Mouse (Mus musculus): ENCODE measurements around the gene Zswim3. TPM values are rescaled to one million over a fixed set of nuclear protein-coding genes. Genes with fewer than 3 reads are reported as not detected.

The Zswim3 gene
- polyA plus RNA-seq, 1 experiment from 2014 or later = 7.3 TPM

DNA sequence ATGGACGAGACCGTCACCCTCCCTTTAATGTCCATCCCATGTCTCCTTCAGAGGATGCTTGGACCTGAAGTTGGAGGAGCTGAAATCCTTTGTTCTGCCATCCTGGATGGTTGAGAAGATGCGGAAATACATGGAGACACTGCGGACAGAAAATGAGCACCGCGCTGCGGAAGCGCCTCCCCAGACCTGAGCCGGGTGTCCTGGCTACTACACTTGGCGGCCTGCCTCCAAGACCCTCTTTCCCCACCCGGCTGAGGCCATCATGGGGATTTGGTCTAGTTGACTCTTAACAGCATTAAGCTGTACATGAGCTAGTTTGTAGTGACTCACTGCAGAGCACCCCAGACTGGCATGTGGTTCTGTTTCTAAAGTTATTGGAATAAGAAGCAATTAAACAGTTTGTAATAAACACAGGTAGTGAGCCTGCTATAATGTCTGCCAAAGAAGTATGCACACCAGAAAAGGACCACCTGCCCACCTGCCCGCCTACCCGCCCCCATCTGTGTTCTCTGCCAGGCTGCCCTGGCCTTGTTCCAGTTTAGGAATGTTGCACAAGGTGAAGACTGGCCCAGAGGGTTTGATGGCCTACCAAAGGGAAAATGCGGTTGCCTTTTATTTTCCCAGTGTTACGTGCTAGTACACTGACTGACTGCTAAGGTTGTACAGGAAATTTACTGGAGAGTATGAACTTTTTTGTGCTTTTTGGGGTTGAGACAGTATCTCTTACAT, 36.9 kb upstream of the Zswim3 start:
- WGBS = 95% methylated on average over 15 of the region's 15 CpGs
- Histone ChIP-seq H3K36me3 (ENCODE audit: control insufficient read depth, insufficient read depth, low read length) (peaks cover 29% of the 10 kb centered on the region), H3K4me2 (0 out of 2 replicates have a peak overlapping the region, but pooled peaks have one; percentile 6), H3K9ac (ENCODE audit: low read depth, low read length) (no peak overlapping the region), H3K27ac (ENCODE audit: low read depth, low read length) (no peak overlapping the region), H3K4me1 (replicated peaks; ENCODE audit: control insufficient read depth, insufficient read depth, low read length) (peaks cover 19% of the 10 kb centered on the region), H3K9me3 (ENCODE audit: control insufficient read depth, low read length) (no peaks in the 10 kb centered on the region), H3K27me3 (replicated peaks; ENCODE audit: control insufficient read depth, insufficient read depth, low read length) (no peaks in the 10 kb centered on the region), H3K4me3 (ENCODE audit: low read depth, low read length) (0 out of 2 replicates have a peak overlapping the region, but pooled peaks have one; percentile 4)
- DNase-seq (ENCODE audit: low spot score) = no peak
- no peak for ATAC-seq (replicated peaks; ENCODE audit: low FRiP score)

DNA sequence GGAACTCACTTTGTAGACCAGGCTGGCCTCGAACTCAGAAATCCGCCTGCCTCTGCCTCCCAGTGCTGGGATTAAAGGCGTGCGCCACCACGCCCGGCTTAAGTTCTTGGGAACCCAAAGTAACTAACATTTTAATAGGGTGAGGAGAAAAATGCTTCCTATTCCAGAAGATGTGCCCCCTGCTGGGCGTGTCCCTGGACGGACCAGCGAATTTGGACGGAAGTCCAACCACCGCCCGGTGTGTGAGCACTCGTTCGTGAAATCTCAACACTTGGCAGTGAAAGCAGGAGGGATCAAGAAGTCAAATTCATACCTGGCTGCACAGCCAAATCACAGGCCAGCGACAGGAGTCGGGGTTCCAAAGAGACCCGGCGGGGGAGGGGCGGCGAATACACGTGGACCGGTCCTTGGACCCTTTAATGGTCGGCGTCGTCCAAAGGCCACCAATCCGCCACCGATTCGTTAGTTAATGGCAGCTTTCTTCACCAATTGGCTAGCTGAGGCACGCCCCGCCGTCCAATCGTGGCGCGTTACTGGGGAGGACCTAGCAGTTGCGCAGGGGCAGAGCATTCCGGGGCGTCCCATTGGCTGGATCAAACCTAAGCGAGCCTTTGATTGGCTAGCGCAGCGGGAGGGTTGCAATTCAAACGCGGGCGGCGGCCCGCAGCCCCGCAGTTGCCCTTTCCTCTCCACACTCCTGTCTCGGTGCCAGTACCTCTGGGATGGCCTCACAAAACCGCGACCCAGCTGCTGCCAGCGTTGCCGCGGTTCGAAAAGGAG, 35.5 kb upstream of the Zswim3 start, which contains the start of gene Ube2c:
Gene Ube2c (plus strand): TSS at position 641 of the 780 bp plus-strand sequence.
- H3K9ac ChIP-seq (ENCODE audit: low read depth, low read length) = peak within 1 kb of the TSS; percentile 92
- ATAC-seq (replicated peaks; ENCODE audit: low FRiP score) (peak; percentile 98), DNase-seq (ENCODE audit: low spot score) (peak; percentile 96)
- peak within 1 kb of the TSS; percentile 92 for H3K4me3 ChIP-seq (ENCODE audit: low read depth, low read length)
- H3K27me3 ChIP-seq (replicated peaks; ENCODE audit: control insufficient read depth, insufficient read depth, low read length) = no peaks in the 10 kb centered on the region
- peak within 1 kb of the TSS; percentile 79 for H3K27ac ChIP-seq (ENCODE audit: low read depth, low read length)
- 1% methylated on average over 53 of the region's 53 CpGs for WGBS
- H3K4me1 ChIP-seq (replicated peaks; ENCODE audit: control insufficient read depth, insufficient read depth, low read length) = peaks cover 27% of the 10 kb centered on the region
- H3K9me3 ChIP-seq (ENCODE audit: control insufficient read depth, low read length) = no peaks in the 10 kb centered on the region
- peaks cover 29% of the 10 kb centered on the region for H3K36me3 ChIP-seq (ENCODE audit: control insufficient read depth, insufficient read depth, low read length)
- peak within 1 kb of the TSS; percentile 98 for H3K4me2 ChIP-seq

DNA sequence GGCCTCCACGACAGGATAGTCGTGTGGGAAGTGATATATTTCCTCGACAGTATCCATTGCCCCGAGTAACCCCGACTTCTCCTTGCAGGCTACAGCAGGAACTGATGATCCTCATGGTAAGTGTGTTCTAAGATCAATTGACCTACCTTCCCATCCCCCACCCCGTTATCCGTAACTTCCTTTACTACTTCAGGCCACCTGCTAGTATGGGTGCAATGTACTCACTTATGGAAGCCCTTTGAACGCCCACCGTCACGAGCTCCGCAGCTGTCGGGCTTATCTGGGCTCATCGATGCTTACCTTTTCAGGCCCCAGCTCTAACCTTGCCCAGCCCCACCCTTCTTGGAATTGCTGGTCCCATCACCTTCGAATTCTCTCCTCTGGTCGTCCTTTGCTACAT, 34.6 kb upstream of the Zswim3 start:
- ATAC-seq (replicated peaks; ENCODE audit: low FRiP score) (no peak), DNase-seq (ENCODE audit: low spot score) (no peak)
- Histone ChIP-seq H3K4me3 (ENCODE audit: low read depth, low read length) (peak overlapping the region; percentile 92), H3K27me3 (replicated peaks; ENCODE audit: control insufficient read depth, insufficient read depth, low read length) (no peaks in the 10 kb centered on the region), H3K4me2 (peak overlapping the region; percentile 98), H3K9me3 (ENCODE audit: control insufficient read depth, low read length) (no peaks in the 10 kb centered on the region), H3K36me3 (ENCODE audit: control insufficient read depth, insufficient read depth, low read length) (peaks cover 29% of the 10 kb centered on the region), H3K4me1 (replicated peaks; ENCODE audit: control insufficient read depth, insufficient read depth, low read length) (peaks cover 27% of the 10 kb centered on the region), H3K9ac (ENCODE audit: low read depth, low read length) (peak overlapping the region; percentile 92), H3K27ac (ENCODE audit: low read depth, low read length) (peak overlapping the region; percentile 67)
- 2% methylated on average over 15 of the region's 15 CpGs for WGBS

DNA sequence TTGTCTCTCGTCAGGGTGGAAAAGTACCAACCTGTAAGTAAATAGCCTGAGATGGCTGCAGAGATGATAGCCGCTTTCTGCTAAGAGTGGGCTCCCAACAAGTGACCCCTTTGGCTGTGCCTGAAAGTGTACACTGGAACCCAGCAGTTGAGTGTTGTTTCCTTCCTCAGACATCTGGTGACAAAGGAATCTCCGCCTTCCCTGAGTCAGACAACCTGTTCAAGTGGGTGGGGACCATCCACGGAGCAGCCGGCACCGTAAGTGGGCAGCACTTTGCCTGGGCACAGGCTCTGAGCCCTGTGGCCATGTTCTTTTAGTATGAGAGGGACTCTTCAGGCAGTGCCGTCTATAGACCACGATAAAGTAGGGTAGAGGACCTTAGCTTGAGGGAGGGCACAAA, 33.8 kb upstream of the Zswim3 start:
- H3K27me3 ChIP-seq (replicated peaks; ENCODE audit: control insufficient read depth, insufficient read depth, low read length) = no peaks in the 10 kb centered on the region
- H3K4me1 ChIP-seq (replicated peaks; ENCODE audit: control insufficient read depth, insufficient read depth, low read length) = peaks cover 27% of the 10 kb centered on the region
- H3K4me2 ChIP-seq = peak overlapping the region; percentile 98
- DNase-seq (ENCODE audit: low spot score) (no peak), ATAC-seq (replicated peaks; ENCODE audit: low FRiP score) (no peak)
- peaks cover 25% of the 10 kb centered on the region for H3K36me3 ChIP-seq (ENCODE audit: control insufficient read depth, insufficient read depth, low read length)
- H3K27ac ChIP-seq (ENCODE audit: low read depth, low read length) = 0 out of 2 replicates have a peak overlapping the region, but pooled peaks have one; percentile 67
- H3K9ac ChIP-seq (ENCODE audit: low read depth, low read length) = peak overlapping the region; percentile 92
- peak overlapping the region; percentile 92 for H3K4me3 ChIP-seq (ENCODE audit: low read depth, low read length)
- H3K9me3 ChIP-seq (ENCODE audit: control insufficient read depth, low read length) = no peaks in the 10 kb centered on the region
- 73% methylated on average over 8 of the region's 8 CpGs for WGBS

DNA sequence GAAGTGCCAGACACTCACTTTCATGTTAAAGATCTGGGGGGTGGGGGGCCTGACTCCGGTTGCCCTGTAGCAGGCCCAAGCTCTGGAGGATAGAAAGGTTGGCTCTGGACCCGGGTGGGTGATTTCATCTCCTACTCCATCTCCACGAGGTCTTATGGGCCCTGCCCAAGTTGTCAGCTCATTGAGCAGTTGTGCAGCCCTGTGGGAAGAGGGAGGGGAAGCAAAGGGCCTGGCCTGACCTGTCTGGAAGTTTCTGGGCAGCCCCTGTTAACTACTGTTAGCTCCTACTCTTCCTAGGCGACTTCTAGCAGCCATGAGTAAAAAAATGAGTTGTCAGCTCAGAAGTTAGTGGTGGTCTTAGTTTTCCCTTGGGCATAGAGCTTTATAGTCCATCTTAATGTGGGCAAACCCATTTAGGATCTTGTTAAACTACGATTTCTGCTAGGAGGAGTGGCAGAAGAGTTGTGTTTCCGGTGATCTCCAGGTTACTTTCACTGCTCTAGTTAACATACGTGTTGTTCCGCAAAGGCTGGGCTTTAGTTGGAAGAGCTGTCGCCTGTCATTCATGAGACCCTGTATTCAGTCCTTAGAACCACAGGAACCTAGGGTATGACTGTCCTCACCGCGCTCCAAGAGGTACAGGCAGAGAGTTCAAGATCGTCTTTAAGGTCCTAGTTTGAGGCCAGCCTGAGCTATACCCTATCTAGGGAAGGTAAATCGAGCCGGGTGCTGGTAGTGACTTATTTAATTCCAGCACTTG, 31.5 kb upstream of the Zswim3 start:
- H3K4me2 ChIP-seq = peak overlapping the region; percentile 32
- peaks cover 19% of the 10 kb centered on the region for H3K36me3 ChIP-seq (ENCODE audit: control insufficient read depth, insufficient read depth, low read length)
- peaks cover 22% of the 10 kb centered on the region for H3K27me3 ChIP-seq (replicated peaks; ENCODE audit: control insufficient read depth, insufficient read depth, low read length)
- H3K9ac ChIP-seq (ENCODE audit: low read depth, low read length) = no peak overlapping the region
- H3K4me3 ChIP-seq (ENCODE audit: low read depth, low read length) = no peak overlapping the region
- peak overlapping the region; percentile 71 for H3K27ac ChIP-seq (ENCODE audit: low read depth, low read length)
- DNase-seq (ENCODE audit: low spot score) = no peak
- peaks cover 27% of the 10 kb centered on the region for H3K4me1 ChIP-seq (replicated peaks; ENCODE audit: control insufficient read depth, insufficient read depth, low read length)
- 71% methylated on average over 14 of the region's 14 CpGs for WGBS
- ATAC-seq (replicated peaks; ENCODE audit: low FRiP score) = no peak
- no peaks in the 10 kb centered on the region for H3K9me3 ChIP-seq (ENCODE audit: control insufficient read depth, low read length)

DNA sequence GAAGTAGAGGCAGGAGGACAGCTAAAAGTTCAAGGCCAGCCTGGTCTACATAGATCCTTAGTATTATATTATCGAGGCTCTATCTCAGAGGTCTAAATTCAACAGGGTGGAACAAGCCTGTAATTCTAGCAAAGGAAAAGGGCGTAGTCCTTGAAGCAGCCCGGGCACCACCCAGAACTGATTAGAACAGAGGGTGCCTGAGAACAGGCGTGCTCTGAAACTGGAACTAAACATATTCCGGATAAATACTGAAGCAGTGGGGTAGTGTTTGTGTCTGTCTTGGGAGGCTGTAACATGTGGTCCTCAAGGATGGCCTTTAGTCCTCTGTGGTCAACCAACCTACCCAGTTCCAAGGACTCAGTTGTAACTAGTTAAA, 30.9 kb upstream of the Zswim3 start:
- 52% methylated on average over 5 of the region's 5 CpGs for WGBS
- H3K4me2 ChIP-seq = peak overlapping the region; percentile 47
- ATAC-seq (replicated peaks; ENCODE audit: low FRiP score) (peak; percentile 66), DNase-seq (ENCODE audit: low spot score) (no peak)
- H3K27ac ChIP-seq (ENCODE audit: low read depth, low read length) = peak overlapping the region; percentile 71; the same call in 1 of the 2 replicates
- peaks cover 24% of the 10 kb centered on the region for H3K27me3 ChIP-seq (replicated peaks; ENCODE audit: control insufficient read depth, insufficient read depth, low read length)
- H3K9ac ChIP-seq (ENCODE audit: low read depth, low read length) = no peak overlapping the region
- no peak overlapping the region for H3K4me3 ChIP-seq (ENCODE audit: low read depth, low read length)
- H3K9me3 ChIP-seq (ENCODE audit: control insufficient read depth, low read length) = no peaks in the 10 kb centered on the region
- H3K4me1 ChIP-seq (replicated peaks; ENCODE audit: control insufficient read depth, insufficient read depth, low read length) = peaks cover 27% of the 10 kb centered on the region
- peaks cover 19% of the 10 kb centered on the region for H3K36me3 ChIP-seq (ENCODE audit: control insufficient read depth, insufficient read depth, low read length)

DNA sequence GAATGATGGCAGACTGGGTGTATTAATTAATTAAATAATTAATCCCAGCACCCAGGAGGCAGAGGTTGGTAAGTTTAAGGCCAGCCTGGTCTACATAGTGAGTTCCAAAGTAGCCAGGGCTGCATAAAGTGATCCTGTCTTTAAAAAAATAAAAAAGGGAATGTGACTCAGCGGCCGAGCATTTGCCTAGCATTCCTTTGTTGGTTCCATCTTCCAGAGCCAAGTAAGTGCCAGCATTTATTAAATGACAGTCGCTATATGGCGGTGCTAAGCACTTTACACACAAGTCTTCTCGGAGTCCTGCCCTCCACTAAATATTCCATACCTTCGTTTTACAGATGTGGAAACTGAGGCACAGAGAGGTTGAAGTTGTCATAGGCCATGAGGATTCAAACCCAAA, 28.8 kb upstream of the Zswim3 start:
- no peak overlapping the region for H3K4me2 ChIP-seq
- H3K9me3 ChIP-seq (ENCODE audit: control insufficient read depth, low read length) = no peaks in the 10 kb centered on the region
- no peak overlapping the region for H3K4me3 ChIP-seq (ENCODE audit: low read depth, low read length)
- 83% methylated on average over 6 of the region's 6 CpGs for WGBS
- ATAC-seq (replicated peaks; ENCODE audit: low FRiP score) (no peak), DNase-seq (ENCODE audit: low spot score) (no peak)
- no peak overlapping the region for H3K27ac ChIP-seq (ENCODE audit: low read depth, low read length)
- peaks cover 16% of the 10 kb centered on the region for H3K36me3 ChIP-seq (ENCODE audit: control insufficient read depth, insufficient read depth, low read length)
- H3K27me3 ChIP-seq (replicated peaks; ENCODE audit: control insufficient read depth, insufficient read depth, low read length) = peaks cover 24% of the 10 kb centered on the region
- peaks cover 22% of the 10 kb centered on the region for H3K4me1 ChIP-seq (replicated peaks; ENCODE audit: control insufficient read depth, insufficient read depth, low read length)
- no peak overlapping the region for H3K9ac ChIP-seq (ENCODE audit: low read depth, low read length)

DNA sequence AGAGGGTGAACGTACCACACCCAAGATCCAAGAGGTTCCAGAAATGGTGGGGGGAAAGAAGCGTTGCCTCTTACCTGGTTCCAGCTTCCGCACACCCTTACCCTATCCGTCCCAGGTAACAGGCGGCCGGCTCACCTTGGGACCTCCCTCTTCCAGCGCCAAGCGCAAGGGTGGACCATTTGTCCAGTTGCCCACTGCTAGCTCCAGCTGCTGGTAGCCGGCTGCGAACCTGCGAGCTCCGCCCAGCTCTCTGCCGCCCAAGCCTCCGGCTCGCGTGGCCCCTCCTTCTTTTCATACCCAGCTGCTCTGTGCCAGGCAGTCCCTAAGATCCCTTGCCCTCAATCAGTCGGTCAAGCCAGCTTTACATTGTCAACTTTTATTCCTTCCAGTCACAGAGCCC, 28.1 kb upstream of the Zswim3 start:
- whole genome bisulfite sequencing = 52% methylated on average over 17 of the region's 17 CpGs
- Histone ChIP-seq H3K36me3 (ENCODE audit: control insufficient read depth, insufficient read depth, low read length) (peaks cover 10% of the 10 kb centered on the region), H3K4me3 (ENCODE audit: low read depth, low read length) (no peak overlapping the region), H3K4me1 (replicated peaks; ENCODE audit: control insufficient read depth, insufficient read depth, low read length) (peaks cover 16% of the 10 kb centered on the region), H3K9me3 (ENCODE audit: control insufficient read depth, low read length) (no peaks in the 10 kb centered on the region), H3K9ac (ENCODE audit: low read depth, low read length) (no peak overlapping the region), H3K27me3 (replicated peaks; ENCODE audit: control insufficient read depth, insufficient read depth, low read length) (peaks cover 24% of the 10 kb centered on the region), H3K27ac (ENCODE audit: low read depth, low read length) (no peak overlapping the region), H3K4me2 (no peak overlapping the region)
- ATAC-seq (replicated peaks; ENCODE audit: low FRiP score) (no peak), DNase-seq (ENCODE audit: low spot score) (no peak)

Measured in liver, embryonic 11.5 days (tissue).